Mouse (Mus musculus): ENCODE measurements around the gene Hoxb4. TPM values are rescaled to one million over a fixed set of nuclear protein-coding genes. Genes with fewer than 3 reads are reported as not detected.

Hoxb4 gene
- polyA plus RNA-seq, 1 experiment from 2014 or later = 4.1 TPM

DNA sequence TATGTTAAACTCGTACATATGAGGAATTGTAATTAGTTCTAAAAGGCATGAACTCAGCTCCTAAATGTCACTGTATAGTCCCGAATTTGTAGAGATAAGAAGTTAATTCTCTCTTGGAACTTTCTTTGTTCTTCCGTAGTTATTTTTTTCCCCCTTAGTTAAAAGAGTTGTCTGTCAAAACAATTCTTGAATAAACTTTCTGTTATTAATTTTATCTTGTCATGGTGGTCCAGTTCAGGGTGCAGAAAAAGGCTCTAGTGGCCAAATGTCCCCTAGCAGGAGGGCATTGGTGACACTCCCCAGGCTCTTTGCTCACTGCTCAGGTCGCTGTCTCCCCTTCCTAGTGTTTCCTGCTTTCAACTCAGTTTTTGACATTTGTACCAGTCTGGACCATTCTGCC is 29.6 kb downstream of the Hoxb4 start:
- no peaks in the 10 kb centered on the region for H3K27me3 ChIP-seq (ENCODE audit: insufficient read depth, low read length)
- H3K4me1 ChIP-seq (ENCODE audit: insufficient read depth, low read length) = peaks cover 82% of the 10 kb centered on the region
- peak overlapping the region; percentile 99 for H3K27ac ChIP-seq (ENCODE audit: low read length)
- ATAC-seq (ENCODE audit: low FRiP score, low TSS enrichment) = no peak
- H3K4me3 ChIP-seq (ENCODE audit: low read length) = no peak overlapping the region
- 9% methylated on average over 4 of the region's 4 CpGs for WGBS
- H3K4me2 ChIP-seq (replicated peaks; ENCODE audit: low read depth, low read length) = peak overlapping the region; percentile 50
- no peaks in the 10 kb centered on the region for H3K9me3 ChIP-seq (ENCODE audit: low read length)
- H3K9ac ChIP-seq (replicated peaks; ENCODE audit: low read length) = peak overlapping the region; percentile 64
- peaks cover 28% of the 10 kb centered on the region for H3K36me3 ChIP-seq (ENCODE audit: insufficient read depth, low read length)

DNA sequence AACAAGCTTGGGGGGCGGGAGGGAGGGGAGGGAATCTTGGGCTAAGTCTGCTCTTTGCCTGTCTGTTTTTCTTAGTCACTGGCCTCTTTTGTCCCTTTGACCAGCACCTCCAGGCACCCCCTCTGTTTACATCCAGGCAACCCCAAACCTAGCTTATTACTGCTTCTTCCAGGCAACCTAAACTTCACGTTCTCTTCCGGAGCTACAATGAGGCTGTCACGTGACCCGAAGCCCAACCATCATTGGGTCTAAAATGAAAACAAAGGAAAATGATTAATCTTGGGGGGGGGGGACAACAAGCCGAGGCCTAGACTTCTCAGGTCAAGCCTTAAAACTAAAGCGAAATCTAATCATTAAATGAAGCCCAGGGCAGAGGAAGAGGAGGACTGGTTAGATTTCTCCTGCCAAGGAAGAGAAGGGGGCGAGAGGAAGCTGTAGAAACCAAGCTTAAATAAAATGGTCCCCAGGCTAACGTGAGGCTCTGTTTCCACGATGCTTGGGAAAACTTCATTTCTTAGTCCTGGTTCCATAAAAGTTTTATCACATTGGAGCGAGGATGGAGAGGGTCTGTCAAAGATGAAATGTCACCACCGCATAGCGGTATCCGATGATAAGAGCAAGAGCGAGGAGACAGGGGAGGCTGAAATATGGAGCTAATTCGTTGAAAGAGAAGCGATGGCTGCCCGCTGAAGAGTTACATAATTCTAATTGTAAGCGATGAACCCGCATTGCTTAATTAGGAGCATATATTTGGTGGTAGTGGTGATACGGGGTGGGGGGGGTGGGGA is 30.3 kb downstream of the Hoxb4 start:
- Histone ChIP-seq H3K4me2 (replicated peaks; ENCODE audit: low read depth, low read length) (peak overlapping the region; percentile 50), H3K36me3 (ENCODE audit: insufficient read depth, low read length) (peaks cover 30% of the 10 kb centered on the region), H3K27me3 (ENCODE audit: insufficient read depth, low read length) (no peaks in the 10 kb centered on the region), H3K27ac (ENCODE audit: low read length) (peak overlapping the region; percentile 99), H3K9me3 (ENCODE audit: low read length) (no peaks in the 10 kb centered on the region), H3K4me3 (ENCODE audit: low read length) (peak overlapping the region; percentile 14), H3K4me1 (ENCODE audit: insufficient read depth, low read length) (peaks cover 76% of the 10 kb centered on the region), H3K9ac (replicated peaks; ENCODE audit: low read length) (peak overlapping the region; percentile 64)
- 13% methylated on average over 21 of the region's 21 CpGs for WGBS
- ATAC-seq (ENCODE audit: low FRiP score, low TSS enrichment) = 0 out of 2 replicates have a peak, but pooled peaks have one; percentile 10

DNA sequence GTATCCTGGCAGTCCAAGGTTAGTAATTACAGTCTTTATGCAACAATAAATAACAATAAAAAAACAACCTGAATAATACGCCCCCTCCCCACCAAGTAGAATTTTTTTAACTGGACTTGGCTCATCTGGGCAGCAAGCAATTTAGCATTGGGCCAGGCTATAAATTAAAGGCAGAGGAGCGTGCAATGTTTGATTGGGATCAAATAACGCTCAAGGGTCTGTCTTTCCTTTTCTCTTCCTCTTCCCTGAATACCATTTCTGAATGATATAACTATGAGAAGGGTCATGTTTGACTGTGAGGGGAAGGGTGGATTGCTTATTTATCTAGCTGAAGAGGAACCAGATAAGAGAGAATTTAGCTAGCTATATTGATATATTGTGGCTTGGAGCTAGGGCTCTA is 30.9 kb downstream of the Hoxb4 start:
- H3K4me3 ChIP-seq (ENCODE audit: low read length) = peak overlapping the region; percentile 31
- peaks cover 27% of the 10 kb centered on the region for H3K36me3 ChIP-seq (ENCODE audit: insufficient read depth, low read length)
- H3K4me1 ChIP-seq (ENCODE audit: insufficient read depth, low read length) = peaks cover 70% of the 10 kb centered on the region
- no peaks in the 10 kb centered on the region for H3K9me3 ChIP-seq (ENCODE audit: low read length)
- no peak for ATAC-seq (ENCODE audit: low FRiP score, low TSS enrichment)
- peak overlapping the region; percentile 50 for H3K4me2 ChIP-seq (replicated peaks; ENCODE audit: low read depth, low read length)
- peak overlapping the region; percentile 99 for H3K27ac ChIP-seq (ENCODE audit: low read length)
- WGBS = 9% methylated on average over 3 of the region's 3 CpGs
- peak overlapping the region; percentile 64 for H3K9ac ChIP-seq (replicated peaks; ENCODE audit: low read length)
- H3K27me3 ChIP-seq (ENCODE audit: insufficient read depth, low read length) = no peaks in the 10 kb centered on the region

DNA sequence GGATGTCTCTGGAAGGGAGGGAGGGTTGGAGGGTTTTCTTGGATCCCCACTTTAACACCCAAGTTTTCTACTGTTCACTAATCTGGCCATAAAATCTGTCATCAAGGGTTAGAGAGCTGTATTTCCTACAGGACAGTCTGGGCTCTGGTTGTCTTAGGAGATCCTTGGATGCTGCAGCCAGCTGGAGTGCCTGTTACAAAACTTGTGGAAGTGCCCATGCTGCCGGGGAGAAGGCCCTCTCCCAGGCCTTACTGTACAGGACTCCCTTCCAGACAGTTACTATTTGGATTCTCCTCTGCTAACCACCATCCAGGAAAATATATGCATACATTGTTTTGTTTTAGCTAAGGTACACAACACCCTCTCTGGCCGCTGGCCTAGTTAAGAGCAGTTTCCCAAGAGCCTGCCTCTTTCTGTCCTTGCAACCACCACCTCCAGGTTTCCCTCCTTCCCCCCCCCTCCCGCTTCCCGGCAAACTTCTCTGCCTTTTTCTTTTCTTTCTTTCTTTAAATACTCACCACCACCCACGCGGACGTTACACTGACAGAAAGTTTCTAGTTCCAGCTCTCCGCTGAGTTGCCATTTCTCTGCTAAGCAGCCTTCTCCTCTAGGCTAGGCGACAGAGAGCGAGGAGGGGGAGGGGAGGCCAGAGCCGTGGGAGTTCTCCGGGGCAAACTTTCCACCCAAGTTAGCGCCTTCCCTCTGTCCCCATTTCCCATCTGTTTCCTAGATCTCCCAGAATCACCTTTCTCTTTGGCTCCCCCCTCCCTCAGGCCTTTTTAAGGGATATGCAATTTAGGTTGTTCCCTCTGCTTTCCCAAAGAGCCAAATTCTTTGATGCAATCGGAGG is 31.6 kb downstream of the Hoxb4 start:
- ATAC-seq (ENCODE audit: low FRiP score, low TSS enrichment) = no peak
- Histone ChIP-seq H3K27ac (ENCODE audit: low read length) (peak overlapping the region; percentile 99), H3K4me2 (replicated peaks; ENCODE audit: low read depth, low read length) (peak overlapping the region; percentile 50), H3K9me3 (ENCODE audit: low read length) (no peaks in the 10 kb centered on the region), H3K9ac (replicated peaks; ENCODE audit: low read length) (peak overlapping the region; percentile 64), H3K4me1 (ENCODE audit: insufficient read depth, low read length) (peaks cover 64% of the 10 kb centered on the region), H3K27me3 (ENCODE audit: insufficient read depth, low read length) (no peaks in the 10 kb centered on the region), H3K36me3 (ENCODE audit: insufficient read depth, low read length) (peaks cover 20% of the 10 kb centered on the region), H3K4me3 (ENCODE audit: low read length) (peak overlapping the region; percentile 31)
- WGBS = 3% methylated on average over 14 of the region's 14 CpGs

DNA sequence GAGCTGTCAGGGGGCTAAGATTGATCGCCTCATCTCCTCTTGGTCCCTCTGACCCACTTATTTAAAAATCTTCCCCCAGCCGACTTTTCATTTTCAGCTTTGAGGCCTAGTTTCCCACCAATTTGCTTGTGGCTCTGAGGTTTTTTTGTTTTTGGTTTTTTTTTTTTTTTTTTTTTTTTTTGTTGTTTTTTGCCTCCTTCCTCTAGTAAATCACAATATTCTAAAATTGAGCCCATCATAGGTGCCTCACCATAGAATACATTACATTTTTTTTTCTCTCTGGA is 32.2 kb downstream of the Hoxb4 start, which contains the start of gene Hoxb2:
Gene Hoxb2 (plus strand): TSS at position 185 of the 284 bp plus-strand sequence.
- H3K27me3 ChIP-seq (ENCODE audit: insufficient read depth, low read length) = no peaks in the 10 kb centered on the region
- H3K9ac ChIP-seq (replicated peaks; ENCODE audit: low read length) = peak within 1 kb of the TSS; percentile 99
- H3K36me3 ChIP-seq (ENCODE audit: insufficient read depth, low read length) = peaks cover 17% of the 10 kb centered on the region
- WGBS = 14% methylated on average over 2 of the region's 2 CpGs
- peak within 1 kb of the TSS; percentile 80 for H3K4me2 ChIP-seq (replicated peaks; ENCODE audit: low read depth, low read length)
- H3K27ac ChIP-seq (ENCODE audit: low read length) = peak within 1 kb of the TSS; percentile 99
- peak within 1 kb of the TSS; percentile 73 for H3K4me3 ChIP-seq (ENCODE audit: low read length)
- peaks cover 63% of the 10 kb centered on the region for H3K4me1 ChIP-seq (ENCODE audit: insufficient read depth, low read length)
- ATAC-seq (ENCODE audit: low FRiP score, low TSS enrichment) = no peak
- H3K9me3 ChIP-seq (ENCODE audit: low read length) = no peaks in the 10 kb centered on the region

DNA sequence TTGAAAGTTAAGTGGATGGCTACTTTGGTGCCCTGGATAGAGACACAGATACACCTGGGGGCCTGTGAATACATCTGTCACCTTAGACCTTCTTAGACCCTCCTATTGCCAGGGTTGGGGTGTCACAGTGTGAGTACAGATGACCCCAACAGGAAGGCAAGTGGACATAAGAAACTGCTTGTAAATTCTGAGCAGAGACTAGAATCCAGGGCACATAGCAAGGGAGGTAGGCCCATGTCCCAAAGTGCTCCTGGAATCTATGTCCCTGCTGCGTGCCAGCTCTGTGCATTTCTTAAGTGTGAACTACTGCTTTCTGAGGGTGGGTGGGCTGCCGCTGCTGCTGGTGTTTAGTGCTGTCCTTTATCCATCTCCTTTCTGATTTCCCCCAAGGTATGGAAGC is 32.7 kb downstream of the Hoxb4 start:
- WGBS = 28% methylated on average over 2 of the region's 2 CpGs
- ATAC-seq (ENCODE audit: low FRiP score, low TSS enrichment) = no peak
- H3K9ac ChIP-seq (replicated peaks; ENCODE audit: low read length) = peak overlapping the region; percentile 99
- H3K27me3 ChIP-seq (ENCODE audit: insufficient read depth, low read length) = no peaks in the 10 kb centered on the region
- H3K4me1 ChIP-seq (ENCODE audit: insufficient read depth, low read length) = peaks cover 58% of the 10 kb centered on the region
- peak overlapping the region; percentile 73; the same call in 1 of the 2 replicates for H3K4me3 ChIP-seq (ENCODE audit: low read length)
- peak overlapping the region; percentile 80 for H3K4me2 ChIP-seq (replicated peaks; ENCODE audit: low read depth, low read length)
- peak overlapping the region; percentile 99 for H3K27ac ChIP-seq (ENCODE audit: low read length)
- H3K36me3 ChIP-seq (ENCODE audit: insufficient read depth, low read length) = peaks cover 16% of the 10 kb centered on the region
- H3K9me3 ChIP-seq (ENCODE audit: low read length) = no peaks in the 10 kb centered on the region

DNA sequence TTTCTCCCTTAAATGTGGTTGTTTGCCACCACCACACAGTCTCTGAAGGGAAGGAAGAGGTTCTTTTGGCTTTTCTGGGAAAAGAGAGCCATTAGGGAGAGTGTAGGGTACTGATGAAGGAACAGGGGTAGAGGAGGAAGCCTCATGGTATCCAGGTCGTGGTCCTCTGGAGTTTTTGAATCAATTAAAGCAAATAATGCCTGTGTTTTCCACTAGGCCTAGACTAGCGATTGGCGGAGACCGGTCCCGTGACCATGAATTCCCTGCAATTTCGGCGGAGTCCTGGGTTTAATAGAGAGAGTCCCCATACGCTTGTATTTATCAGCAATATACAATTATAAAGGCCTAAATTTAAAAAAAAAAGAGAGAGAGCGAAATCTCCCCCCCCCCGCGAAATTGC is 33.2 kb downstream of the Hoxb4 start:
- Histone ChIP-seq H3K4me1 (ENCODE audit: insufficient read depth, low read length) (peaks cover 57% of the 10 kb centered on the region), H3K27ac (ENCODE audit: low read length) (peak overlapping the region; percentile 99), H3K9me3 (ENCODE audit: low read length) (no peaks in the 10 kb centered on the region), H3K4me3 (ENCODE audit: low read length) (peak overlapping the region; percentile 73), H3K27me3 (ENCODE audit: insufficient read depth, low read length) (no peaks in the 10 kb centered on the region), H3K4me2 (replicated peaks; ENCODE audit: low read depth, low read length) (peak overlapping the region; percentile 80), H3K9ac (replicated peaks; ENCODE audit: low read length) (peak overlapping the region; percentile 99), H3K36me3 (ENCODE audit: insufficient read depth, low read length) (peaks cover 10% of the 10 kb centered on the region)
- ATAC-seq (ENCODE audit: low FRiP score, low TSS enrichment) = no peak
- WGBS = 5% methylated on average over 11 of the region's 11 CpGs

DNA sequence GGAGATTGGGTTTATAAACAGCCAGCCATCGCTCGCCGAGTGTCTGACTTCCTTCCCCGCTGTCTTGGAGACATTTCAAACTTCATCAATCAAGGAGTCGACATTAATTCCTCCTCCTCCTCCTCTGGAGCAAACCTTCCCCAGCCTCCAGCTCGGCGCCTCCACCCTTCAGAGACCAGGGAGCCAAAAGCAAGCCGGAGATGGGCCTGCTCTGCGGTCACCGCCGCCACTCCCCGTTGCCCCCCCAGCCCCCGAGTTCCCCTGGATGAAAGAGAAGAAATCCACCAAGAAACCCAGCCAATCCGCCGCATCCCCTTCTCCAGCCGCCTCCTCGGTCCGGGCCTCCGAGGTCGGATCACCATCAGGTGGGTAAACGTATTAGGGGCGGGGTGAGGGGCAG is 33.8 kb downstream of the Hoxb4 start:
- ATAC-seq (ENCODE audit: low FRiP score, low TSS enrichment) = peak; percentile 52
- H3K27me3 ChIP-seq (ENCODE audit: insufficient read depth, low read length) = no peaks in the 10 kb centered on the region
- H3K4me3 ChIP-seq (ENCODE audit: low read length) = peak overlapping the region; percentile 73
- H3K9ac ChIP-seq (replicated peaks; ENCODE audit: low read length) = peak overlapping the region; percentile 99
- peaks cover 5% of the 10 kb centered on the region; the same call in 1 of the 2 replicates for H3K36me3 ChIP-seq (ENCODE audit: insufficient read depth, low read length)
- no peaks in the 10 kb centered on the region for H3K9me3 ChIP-seq (ENCODE audit: low read length)
- peaks cover 52% of the 10 kb centered on the region for H3K4me1 ChIP-seq (ENCODE audit: insufficient read depth, low read length)
- peak overlapping the region; percentile 80 for H3K4me2 ChIP-seq (replicated peaks; ENCODE audit: low read depth, low read length)
- peak overlapping the region; percentile 99 for H3K27ac ChIP-seq (ENCODE audit: low read length)
- WGBS = 1% methylated on average over 22 of the region's 22 CpGs

DNA sequence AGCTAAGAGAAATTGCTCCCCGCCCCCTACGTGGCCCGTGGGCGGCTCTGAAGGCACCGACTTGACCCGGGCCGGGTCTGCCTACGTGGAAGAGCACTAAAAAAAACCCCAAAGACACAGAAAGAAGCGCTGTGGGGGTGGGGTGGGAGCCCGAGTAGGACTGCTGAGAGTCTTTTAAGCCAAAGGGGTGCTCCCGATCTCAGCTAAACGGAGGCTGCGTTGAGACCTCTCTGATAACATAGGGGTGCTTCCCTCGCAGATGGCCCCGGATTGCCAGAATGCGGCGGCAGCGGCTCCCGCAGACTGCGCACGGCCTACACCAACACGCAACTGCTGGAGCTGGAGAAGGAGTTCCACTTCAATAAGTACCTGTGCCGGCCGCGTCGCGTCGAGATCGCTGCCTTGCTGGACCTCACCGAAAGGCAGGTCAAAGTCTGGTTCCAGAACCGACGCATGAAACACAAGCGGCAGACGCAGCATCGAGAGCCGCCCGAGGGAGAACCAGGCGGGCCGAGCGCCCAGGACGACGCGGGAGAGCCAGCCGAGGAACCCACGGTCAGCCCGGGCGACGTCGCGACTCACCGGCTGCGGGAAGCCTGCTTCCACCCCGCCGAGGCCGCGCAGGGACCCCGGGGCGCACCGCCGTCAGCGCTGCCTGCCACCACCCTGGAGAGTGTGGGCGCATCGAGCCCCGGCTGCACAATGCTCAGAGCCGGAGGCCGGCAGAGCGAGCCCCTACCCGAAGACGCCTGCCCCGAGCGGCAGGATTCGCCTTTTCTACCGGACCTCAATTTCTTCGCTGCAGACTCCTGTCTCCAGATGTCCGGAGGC is 34.8 kb downstream of the Hoxb4 start:
- Histone ChIP-seq H3K9me3 (ENCODE audit: low read length) (no peaks in the 10 kb centered on the region), H3K27me3 (ENCODE audit: insufficient read depth, low read length) (no peaks in the 10 kb centered on the region), H3K4me2 (replicated peaks; ENCODE audit: low read depth, low read length) (peak overlapping the region; percentile 80), H3K27ac (ENCODE audit: low read length) (peak overlapping the region; percentile 99), H3K4me3 (ENCODE audit: low read length) (peak overlapping the region; percentile 73), H3K36me3 (ENCODE audit: insufficient read depth, low read length) (0 out of 2 replicates have a peak, but pooled peaks cover 5% of the 10 kb centered on the region), H3K4me1 (ENCODE audit: insufficient read depth, low read length) (peaks cover 45% of the 10 kb centered on the region), H3K9ac (replicated peaks; ENCODE audit: low read length) (peak overlapping the region; percentile 99)
- under 1% methylated on average over 74 of the region's 75 CpGs for WGBS
- 0 out of 2 replicates have a peak, but pooled peaks have one; percentile 8 for ATAC-seq (ENCODE audit: low FRiP score, low TSS enrichment)

All from kidney, embryonic 16.5 days (tissue).